Mouse (Mus musculus): ENCODE data around the gene Gpatch8. TPM values are rescaled to one million over a fixed set of nuclear protein-coding genes. Genes with fewer than 3 reads are reported as not detected.
A peak's percentile ranks its signal among the peaks of the same experiment; 100 is the strongest.
"Not testable (repeated sequence)": the region's sequence is repeated elsewhere in the genome, so short reads cannot be mapped to it uniquely, and the experiment has no call there.

Gpatch8 gene
- total and polyA plus RNA-seq, 2 experiments from 2014 or later, result 21.3 to 48.9 TPM

GRCm38 (mm10) chr11:102558704-102559103 is 2.5 kb upstream of the Gpatch8 start:
- no peak overlapping the region for H3K9ac ChIP-seq (replicated peaks; ENCODE audit: low read length)
- peaks cover 10% of the 10 kb centered on the region for H3K4me1 ChIP-seq (ENCODE audit: insufficient read depth, low read length)
- no peak overlapping the region for H3K4me3 ChIP-seq (ENCODE audit: low read length)
- DNase-seq (ENCODE audit: low spot score), result no peak
- no peak overlapping the region for H3K4me2 ChIP-seq (ENCODE audit: low read depth, low read length)
- WGBS, result 94% methylated on average over 4 of the region's 5 CpGs
- no peak for TF ChIP-seq CTCF (IDR thresholded peaks at IDR 0.05; ENCODE audit: low read depth)
- H3K27me3 ChIP-seq (ENCODE audit: insufficient read depth, low read length), result no peaks in the 10 kb centered on the region
- no peaks in the 10 kb centered on the region for H3K36me3 ChIP-seq (ENCODE audit: insufficient read depth, low read length)
- H3K27ac ChIP-seq, result no peak overlapping the region
- no peaks in the 10 kb centered on the region for H3K9me3 ChIP-seq (ENCODE audit: low read length)
- ATAC-seq, result no peak

GRCm38 (mm10) chr11:102557386-102557785 is 1.2 kb upstream of the Gpatch8 start:
- DNase-seq (ENCODE audit: low spot score) (no peak), ATAC-seq (no peak)
- Histone ChIP-seq H3K4me3 (ENCODE audit: low read length) (no peak overlapping the region), H3K4me1 (ENCODE audit: insufficient read depth, low read length) (peaks cover 11% of the 10 kb centered on the region), H3K9ac (replicated peaks; ENCODE audit: low read length) (no peak overlapping the region), H3K36me3 (ENCODE audit: insufficient read depth, low read length) (no peaks in the 10 kb centered on the region), H3K27me3 (ENCODE audit: insufficient read depth, low read length) (no peaks in the 10 kb centered on the region), H3K27ac (no peak overlapping the region), H3K4me2 (ENCODE audit: low read depth, low read length) (no peak overlapping the region), H3K9me3 (ENCODE audit: low read length) (no peaks in the 10 kb centered on the region)
- TF ChIP-seq CTCF (IDR thresholded peaks at IDR 0.05; ENCODE audit: low read depth), result no peak
- WGBS, result 92% methylated on average over 1 of the region's 1 CpGs

- 22% methylated on average over 3 of the region's 3 CpGs for WGBS
- no peaks in the 10 kb centered on the region for H3K9me3 ChIP-seq (ENCODE audit: low read length)
- H3K4me3 ChIP-seq (ENCODE audit: low read length), result peak overlapping the region; percentile 77
- H3K36me3 ChIP-seq (ENCODE audit: insufficient read depth, low read length), result no peaks in the 10 kb centered on the region
- no peak for ATAC-seq
- peaks cover 11% of the 10 kb centered on the region for H3K4me1 ChIP-seq (ENCODE audit: insufficient read depth, low read length)
- peak overlapping the region; percentile 73 for H3K4me2 ChIP-seq (ENCODE audit: low read depth, low read length)
- H3K9ac ChIP-seq (replicated peaks; ENCODE audit: low read length), result peak overlapping the region; percentile 87; the same call in 1 of the 2 replicates
- no peak for TF ChIP-seq CTCF (IDR thresholded peaks at IDR 0.05; ENCODE audit: low read depth)
- peak overlapping the region; percentile 98; the same call in 1 of the 2 replicates for H3K27ac ChIP-seq
- DNase-seq (ENCODE audit: low spot score), result no peak
- no peaks in the 10 kb centered on the region for H3K27me3 ChIP-seq (ENCODE audit: insufficient read depth, low read length)
Measured at GRCm38 (mm10) chr11:102556716-102557074, 503 bp upstream of the Gpatch8 start.

GRCm38 (mm10) chr11:102555400-102556030 is 677 bp downstream of the Gpatch8 start:
- peak overlapping the region; percentile 77 for H3K4me3 ChIP-seq (ENCODE audit: low read length)
- TF ChIP-seq CTCF (IDR thresholded peaks at IDR 0.05; ENCODE audit: low read depth), result no peak
- peak overlapping the region; percentile 87 for H3K9ac ChIP-seq (replicated peaks; ENCODE audit: low read length)
- H3K4me1 ChIP-seq (ENCODE audit: insufficient read depth, low read length), result peaks cover 11% of the 10 kb centered on the region
- DNase-seq (ENCODE audit: low spot score) (peak; percentile 52), ATAC-seq (peak; percentile 35)
- WGBS, result under 1% methylated on average over 39 of the region's 39 CpGs
- H3K4me2 ChIP-seq (ENCODE audit: low read depth, low read length), result peak overlapping the region; percentile 73
- no peaks in the 10 kb centered on the region for H3K9me3 ChIP-seq (ENCODE audit: low read length)
- no peaks in the 10 kb centered on the region for H3K36me3 ChIP-seq (ENCODE audit: insufficient read depth, low read length)
- no peaks in the 10 kb centered on the region for H3K27me3 ChIP-seq (ENCODE audit: insufficient read depth, low read length)
- peak overlapping the region; percentile 98 for H3K27ac ChIP-seq

- DNase-seq (ENCODE audit: low spot score), result no peak
- Histone ChIP-seq H3K36me3 (ENCODE audit: insufficient read depth, low read length) (no peaks in the 10 kb centered on the region), H3K9me3 (ENCODE audit: low read length) (no peaks in the 10 kb centered on the region), H3K4me1 (ENCODE audit: insufficient read depth, low read length) (peaks cover 11% of the 10 kb centered on the region), H3K4me2 (ENCODE audit: low read depth, low read length) (no peak overlapping the region), H3K27ac (no peak overlapping the region), H3K9ac (replicated peaks; ENCODE audit: low read length) (no peak overlapping the region), H3K27me3 (ENCODE audit: insufficient read depth, low read length) (no peaks in the 10 kb centered on the region), H3K4me3 (ENCODE audit: low read length) (no peak overlapping the region)
- ATAC-seq, result no peak
- TF ChIP-seq CTCF (IDR thresholded peaks at IDR 0.05; ENCODE audit: low read depth), result peak; percentile 19; the same call in 1 of the 2 replicates
- WGBS, result 90% methylated on average over 3 of the region's 3 CpGs
Measured at GRCm38 (mm10) chr11:102552051-102552450, 4.1 kb downstream of the Gpatch8 start.

GRCm38 (mm10) chr11:102551176-102551575 is 5.0 kb downstream of the Gpatch8 start:
- DNase-seq (ENCODE audit: low spot score) (no peak), ATAC-seq (no peak)
- H3K4me2 ChIP-seq (ENCODE audit: low read depth, low read length), result no peak overlapping the region
- H3K9ac ChIP-seq (replicated peaks; ENCODE audit: low read length), result no peak overlapping the region
- H3K4me1 ChIP-seq (ENCODE audit: insufficient read depth, low read length), result peaks cover 11% of the 10 kb centered on the region
- no peaks in the 10 kb centered on the region for H3K27me3 ChIP-seq (ENCODE audit: insufficient read depth, low read length)
- no peak for TF ChIP-seq CTCF (IDR thresholded peaks at IDR 0.05; ENCODE audit: low read depth)
- H3K27ac ChIP-seq, result no peak overlapping the region
- no peak overlapping the region for H3K4me3 ChIP-seq (ENCODE audit: low read length)
- no peaks in the 10 kb centered on the region for H3K9me3 ChIP-seq (ENCODE audit: low read length)
- H3K36me3 ChIP-seq (ENCODE audit: insufficient read depth, low read length), result no peaks in the 10 kb centered on the region

- Histone ChIP-seq H3K4me3 (ENCODE audit: low read length) (no peak overlapping the region), H3K9ac (replicated peaks; ENCODE audit: low read length) (no peak overlapping the region), H3K4me1 (ENCODE audit: insufficient read depth, low read length) (no peaks in the 10 kb centered on the region), H3K36me3 (ENCODE audit: insufficient read depth, low read length) (no peaks in the 10 kb centered on the region), H3K9me3 (ENCODE audit: low read length) (no peaks in the 10 kb centered on the region), H3K27ac (no peak overlapping the region), H3K4me2 (ENCODE audit: low read depth, low read length) (no peak overlapping the region), H3K27me3 (ENCODE audit: insufficient read depth, low read length) (no peaks in the 10 kb centered on the region)
- 96% methylated on average over 5 of the region's 5 CpGs for WGBS
- ATAC-seq (no peak), DNase-seq (ENCODE audit: low spot score) (no peak)
- TF ChIP-seq CTCF (IDR thresholded peaks at IDR 0.05; ENCODE audit: low read depth), result no peak
Measured at GRCm38 (mm10) chr11:102541471-102541870, 14.7 kb downstream of the Gpatch8 start.

- H3K4me2 ChIP-seq (ENCODE audit: low read depth, low read length); H3K4me3 ChIP-seq (ENCODE audit: low read length); H3K9ac ChIP-seq (replicated peaks; ENCODE audit: low read length); ATAC-seq; H3K9me3 ChIP-seq (ENCODE audit: low read length); DNase-seq (ENCODE audit: low spot score); H3K4me1 ChIP-seq (ENCODE audit: insufficient read depth, low read length); H3K36me3 ChIP-seq (ENCODE audit: insufficient read depth, low read length); H3K27ac ChIP-seq; H3K27me3 ChIP-seq (ENCODE audit: insufficient read depth, low read length): not testable (repeated sequence)
Measured at GRCm38 (mm10) chr11:102540286-102540685, 15.9 kb downstream of the Gpatch8 start.

Measured in hindbrain, postnatal 0 days (tissue).